Mouse (Mus musculus): ENCODE measurements around the gene Cdk5.

DNA sequence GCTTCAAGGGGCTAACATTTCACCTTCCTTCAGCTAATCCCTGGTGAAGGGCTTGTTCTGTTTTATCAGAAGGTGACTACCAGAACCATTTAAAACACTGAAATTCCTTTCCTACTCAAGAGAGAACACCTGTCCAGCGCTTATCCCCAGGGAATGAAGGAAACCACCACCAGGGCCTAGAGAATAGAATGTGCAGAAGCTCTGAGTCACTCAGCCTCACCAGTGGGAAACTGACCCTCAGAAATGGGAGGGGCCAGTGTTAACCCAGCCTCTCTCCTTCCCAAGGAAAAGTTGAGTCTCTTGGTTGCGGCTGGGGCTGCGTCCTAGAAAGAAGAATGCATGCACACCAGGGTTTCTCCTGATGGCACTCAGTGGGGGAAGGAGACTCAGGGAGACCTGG lies 31.7 kb upstream of the Cdk5 start:
- TF ChIP-seq CTCF (IDR thresholded peaks at IDR 0.05; ENCODE audit: low read depth) (no peak), EP300 (IDR thresholded peaks at IDR 0.05; ENCODE audit: low read depth) (no peak)

Measured in liver, postnatal 0 days (tissue).